Mouse (Mus musculus) skeletal muscle tissue, postnatal 0 days (tissue): ENCODE results near the gene Mag. TPM values are rescaled to one million over a fixed set of nuclear protein-coding genes. Genes with fewer than 3 reads are reported as not detected.

Experiments
- polyA plus RNA-seq: library from polyadenylated mRNA; unstranded; fragments of >200 nt; fragmentation: Nextera tagmentation; extraction: Ambion mirVana; gene quantifications from 2 replicates; pipeline ENCODE4 v1.2.1, GENCODE M21; 2015

The Mag gene
- 2.2 and 2.4 TPM in 2 replicates for polyA plus RNA-seq

DNA sequence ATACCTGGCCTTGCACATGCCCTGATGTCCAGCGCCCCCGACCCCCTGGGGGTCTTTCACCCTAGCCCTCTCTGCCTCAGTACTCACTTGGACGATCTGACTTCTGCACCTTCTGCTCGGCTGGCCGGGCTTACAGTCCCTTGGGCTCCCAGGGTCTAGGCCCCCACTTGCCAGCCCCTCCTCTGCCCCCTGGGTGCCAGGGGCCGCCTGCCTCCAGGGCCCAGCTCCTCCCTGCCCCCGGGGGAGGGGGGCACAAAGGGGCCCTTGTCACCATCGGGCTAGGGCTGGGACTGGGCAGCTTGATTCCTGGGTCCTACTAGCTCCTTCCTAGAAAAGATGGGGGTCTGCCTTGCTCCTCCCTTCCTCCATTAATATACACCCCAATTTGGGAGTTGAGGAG is at the start of gene Mag:
Gene Mag (minus strand): TSS at position 142 of the 400 bp plus-strand sequence.

DNA sequence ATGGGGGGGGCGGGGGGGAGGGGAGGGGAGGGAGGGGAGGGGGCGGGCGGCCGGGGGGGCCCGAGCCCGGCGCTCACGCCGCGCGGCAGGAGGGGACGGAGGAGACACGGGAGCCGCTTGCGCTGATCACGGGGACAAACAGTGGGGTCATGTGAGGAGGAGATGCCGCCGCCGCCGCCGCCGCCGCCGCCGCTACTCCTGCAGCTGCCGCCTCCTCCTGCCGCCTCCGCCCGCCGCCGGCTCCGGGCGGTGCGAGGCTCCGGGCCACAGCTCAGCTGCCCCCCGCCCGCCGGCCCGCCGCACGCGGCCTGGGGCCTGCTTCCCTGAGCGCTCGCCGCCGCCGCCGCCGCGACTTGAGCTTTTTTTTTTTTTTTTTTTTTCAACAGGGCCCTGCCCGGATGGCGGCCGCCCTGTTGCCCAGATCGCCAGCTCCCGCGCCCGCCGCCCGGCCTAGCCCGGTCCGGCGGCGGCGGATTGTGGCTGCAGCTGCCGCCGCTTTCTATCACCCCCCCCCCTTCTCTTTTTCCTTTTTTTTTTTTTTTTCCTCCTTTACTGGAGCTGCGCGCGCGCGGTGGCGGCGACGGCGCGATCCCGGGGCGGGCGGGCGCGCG is 42.2 kb upstream of the Mag start, which contains the start of gene Usf2:
Gene Usf2 (minus strand): TSS at position 48 of the 611 bp plus-strand sequence.

GRCm38 (mm10) chr7:30943909-30944635 is 29.4 kb upstream of the Mag start, which contains the start of gene Hamp:
TSS of gene Hamp (minus strand) at chr7:30944032.

DNA sequence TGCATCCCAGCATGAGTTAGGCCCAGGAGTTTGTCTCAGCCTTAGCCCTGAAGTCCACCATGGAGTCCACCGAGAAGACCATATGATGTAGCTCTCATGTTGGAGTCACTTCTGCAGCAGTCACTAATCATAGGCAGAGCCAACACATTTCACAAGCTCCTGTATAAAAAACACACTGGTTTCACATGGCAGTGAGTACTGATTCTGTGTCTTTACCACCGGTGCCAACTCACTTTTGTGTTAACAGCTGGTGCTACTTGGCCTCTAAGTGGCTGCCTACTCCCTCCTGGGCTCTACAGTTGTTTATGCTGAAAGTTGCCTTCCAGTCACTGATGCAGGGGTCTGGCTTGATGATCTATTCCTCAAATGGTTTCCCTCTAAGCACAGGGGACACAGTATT is 9.9 kb upstream of the Mag start, which contains the start of gene Hamp2:
Gene Hamp2 (minus strand): TSS at position 101 of the 400 bp plus-strand sequence.

GRCm38 (mm10) chr7:30880176-30880575 is 34.5 kb downstream of the Mag start, which contains the start of gene Cd22:
TSS of gene Cd22 (minus strand) at chr7:30880342.

DNA sequence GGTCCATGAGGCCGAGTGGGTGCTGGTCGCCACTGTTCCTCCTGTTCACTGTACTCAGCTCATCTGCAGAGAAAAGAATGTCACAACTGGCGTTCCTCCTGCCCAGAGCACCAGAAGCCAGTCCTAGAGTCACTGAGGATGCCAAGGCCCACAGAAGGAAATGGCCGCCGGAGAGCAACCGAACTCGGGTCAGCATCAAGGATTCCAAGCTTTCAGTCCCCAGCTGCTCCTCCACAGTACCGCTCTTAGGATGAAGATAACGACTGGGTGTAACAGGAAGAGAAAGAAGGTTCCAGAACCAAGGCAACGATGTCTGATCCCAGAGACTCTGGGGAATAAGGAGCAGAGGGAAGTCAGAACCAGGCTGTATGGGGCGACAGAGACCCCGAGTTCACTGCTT is 53.2 kb downstream of the Mag start, which contains the start of gene Ffar1:
Gene Ffar1 (minus strand): TSS at position 101 of the 400 bp plus-strand sequence.

GRCm38 (mm10) chr7:30856078-30856477 is 58.6 kb downstream of the Mag start, which contains the start of gene Ffar3:
TSS of gene Ffar3 (minus strand) at chr7:30856178.

Other genes with a start within 250 kb of the Mag start
- 7.5 and 9.5 TPM in 2 replicates for gene Haus5, start 249.9 kb downstream of the Mag start, polyA plus RNA-seq
- not detected in 2 replicates for gene Pmis2, start 243.3 kb downstream of the Mag start, polyA plus RNA-seq
- 0.33 TPM in 1 of 2 replicates, not detected in the other for gene 2200002J24Rik, start 215.9 kb downstream of the Mag start, polyA plus RNA-seq
- 0.15 and 0.22 TPM in 2 replicates for gene Atp4a, start 202.7 kb downstream of the Mag start, polyA plus RNA-seq
- 227 and 250 TPM in 2 replicates for gene Tmem147, start 185.3 kb downstream of the Mag start, polyA plus RNA-seq
- gene Gapdhs, start 171.2 kb downstream of the Mag start, polyA plus RNA-seq, result 0.21 TPM in 1 of 2 replicates, not detected in the other
- 0.45 and 25.6 TPM in 2 replicates for gene Sbsn, start 163.4 kb downstream of the Mag start, polyA plus RNA-seq
- gene Dmkn, start 151.1 kb downstream of the Mag start, polyA plus RNA-seq, result 0.51 and 65.3 TPM in 2 replicates
- 8.3 and 219 TPM in 2 replicates for gene Krtdap, start 127.0 kb downstream of the Mag start, polyA plus RNA-seq
- gene Ffar2, start 91.1 kb downstream of the Mag start, polyA plus RNA-seq, result 1.0 and 6.6 TPM in 2 replicates
- gene Ffar3, start 58.7 kb downstream of the Mag start, polyA plus RNA-seq, result not detected in 2 replicates
- gene Ffar1, start 53.3 kb downstream of the Mag start, polyA plus RNA-seq, result not detected in 2 replicates
- gene Cd22, start 34.5 kb downstream of the Mag start, polyA plus RNA-seq, result 0.24 and 0.33 TPM in 2 replicates
- gene Hamp2, start 9.8 kb upstream of the Mag start, polyA plus RNA-seq, result not detected in 2 replicates
- not detected in 2 replicates for gene Hamp, start 29.2 kb upstream of the Mag start, polyA plus RNA-seq
- gene Usf2, start 41.9 kb upstream of the Mag start, polyA plus RNA-seq, result 13.5 and 15.2 TPM in 2 replicates
- 0.73 and 1.8 TPM in 2 replicates for gene Lsr, start 58.6 kb upstream of the Mag start, polyA plus RNA-seq
- gene Fam187b, start 58.9 kb upstream of the Mag start, polyA plus RNA-seq, result 0.22 TPM in 1 of 2 replicates, not detected in the other
- 33.4 and 46.8 TPM in 2 replicates for gene Fxyd5, start 127.6 kb upstream of the Mag start, polyA plus RNA-seq
- 1.5 and 2.8 TPM in 2 replicates for gene Fxyd7, start 136.6 kb upstream of the Mag start, polyA plus RNA-seq
- 981 and 1,160 TPM in 2 replicates for gene Fxyd1, start 142.3 kb upstream of the Mag start, polyA plus RNA-seq
- 1.1 and 1.3 TPM in 2 replicates for gene Lgi4, start 144.5 kb upstream of the Mag start, polyA plus RNA-seq
- 0.87 and 5.7 TPM in 2 replicates for gene Fxyd3, start 161.8 kb upstream of the Mag start, polyA plus RNA-seq
- gene Hpn, start 200.4 kb upstream of the Mag start, polyA plus RNA-seq, result 0.83 and 1.2 TPM in 2 replicates
- 18.3 and 21.0 TPM in 2 replicates for gene Scn1b, start 212.1 kb upstream of the Mag start, polyA plus RNA-seq
- gene Gramd1a, start 241.0 kb upstream of the Mag start, polyA plus RNA-seq, result 31.3 TPM in 2 replicates